Mouse (Mus musculus) liver, embryonic 14.5 days (tissue): ENCODE measurements around the gene Nmnat2. TPM values are rescaled to one million over a fixed set of nuclear protein-coding genes. Genes with fewer than 3 reads are reported as not detected.

Source experiments
- ATAC-seq: fragments of 200-750 bp; cut with Nextera tagmentation; 2 replicates; pipeline ENCODE4 v1.8.0; 2017; ENCODE audit warnings: moderate number of reproducible peaks, mild to moderate bottlenecking, moderate library complexity; ENCODE audit not compliant: insufficient read depth
- DNase-seq, 3 experiments: peaks; one replicate each; pipeline ENCODE4 v3.0.0-alpha.2; 2012 to 2013; ENCODE audit warnings: low read depth in 3 of 3, low spot score in 3 of 3
- H3K27ac ChIP-seq: fragments of 300-500 bp; sonication (generic); 2 replicates; pipeline ENCODE4 v1.5.1; 2014; ENCODE audit warnings: moderate library complexity, mild to moderate bottlenecking, control low read depth, inconsistent platforms
- H3K27me3 ChIP-seq: fragments of 300-500 bp; sonication (generic); 2 replicates; pipeline ENCODE4 v1.6.1; 2014; ENCODE audit warnings: mild to moderate bottlenecking, low read length, moderate library complexity; ENCODE audit not compliant: control insufficient read depth, insufficient read depth
- H3K36me3 ChIP-seq: fragments of 300-500 bp; sonication (generic); replicated peaks from 2 replicates; pipeline ENCODE4 v1.6.1; 2014; ENCODE audit warnings: low read depth; ENCODE audit not compliant: control insufficient read depth, insufficient read depth
- H3K4me1 ChIP-seq, 2 experiments: fragments of 200-500 bp in 1 of 2; fragments of 300-500 bp in 1 of 2; sonication (generic) in 1 of 2; replicated peaks; 2 replicates each; pipeline ENCODE4 v1.6.1; 2012 to 2014; ENCODE audit warnings: antibody characterized with exemption in 1 of 2, inconsistent platforms in 1 of 2, low read length in 1 of 2; ENCODE audit not compliant: control insufficient read depth in 2 of 2, insufficient read depth in 2 of 2
- H3K4me2 ChIP-seq: fragments of 300-500 bp; sonication (generic); 2 replicates; pipeline ENCODE4 v1.6.1; 2014; ENCODE audit warnings: low read depth, mild to moderate bottlenecking, control low read depth, moderate library complexity
- H3K4me3 ChIP-seq, 2 experiments: fragments of 200-500 bp in 1 of 2; fragments of 300-500 bp in 1 of 2; sonication (generic) in 1 of 2; 2 replicates each; pipeline ENCODE4 v1.5.1; 2012 to 2014; ENCODE audit warnings: low read depth in 2 of 2, low read length in 2 of 2, mild to moderate bottlenecking in 2 of 2, control low read depth in 1 of 2, inconsistent platforms in 1 of 2, moderate library complexity in 1 of 2; ENCODE audit not compliant: insufficient read depth in 1 of 2
- H3K9ac ChIP-seq: fragments of 300-500 bp; sonication (generic); replicated peaks from 2 replicates; pipeline ENCODE4 v1.6.1; 2014; ENCODE audit warnings: mild to moderate bottlenecking, control low read depth, moderate library complexity
- H3K9me3 ChIP-seq: fragments of 300-500 bp; sonication (generic); 2 replicates; pipeline ENCODE4 v1.6.1; 2016; ENCODE audit warnings: low read length, mixed read lengths; ENCODE audit not compliant: control insufficient read depth
- CTCF ChIP-seq: IDR thresholded peaks from 2 replicates; pipeline ENCODE4 v1.5.1; 2016; ENCODE audit warnings: antibody characterized with exemption, low read depth, control low read depth
- EP300 ChIP-seq: IDR thresholded peaks from 2 replicates; pipeline ENCODE4 v1.6.1; 2016; ENCODE audit warnings: antibody characterized with exemption, low read depth
- WGBS: fragments of 180-500 bp; shearing (Covaris S2); extraction: QIAGEN DNeasy Blood & Tissue Kit; methylation state at CpG from one replicate; pipeline ENCODE4 v1.1.7; 2014; ENCODE audit not compliant: insufficient replicate concordance; 5-methylcytosine and 5-hydroxymethylcytosine counted together
- polyA plus RNA-seq, 2 experiments: library from polyadenylated mRNA; depleted of rRNA in 1 of 2; stranded (reverse) in 1 of 2; unstranded in 1 of 2; fragments of >200 nt; fragmentation: Nextera tagmentation in 1 of 2; extraction: Ambion mirVana in 1 of 2; gene quantifications; 2 replicates each; pipeline versions ENCODE4 v1.2.1 to v1.2.3; 2012 to 2014

Nmnat2 gene
- polyA plus RNA-seq, 2 experiments = 0.02 to 0.09 TPM

DNA sequence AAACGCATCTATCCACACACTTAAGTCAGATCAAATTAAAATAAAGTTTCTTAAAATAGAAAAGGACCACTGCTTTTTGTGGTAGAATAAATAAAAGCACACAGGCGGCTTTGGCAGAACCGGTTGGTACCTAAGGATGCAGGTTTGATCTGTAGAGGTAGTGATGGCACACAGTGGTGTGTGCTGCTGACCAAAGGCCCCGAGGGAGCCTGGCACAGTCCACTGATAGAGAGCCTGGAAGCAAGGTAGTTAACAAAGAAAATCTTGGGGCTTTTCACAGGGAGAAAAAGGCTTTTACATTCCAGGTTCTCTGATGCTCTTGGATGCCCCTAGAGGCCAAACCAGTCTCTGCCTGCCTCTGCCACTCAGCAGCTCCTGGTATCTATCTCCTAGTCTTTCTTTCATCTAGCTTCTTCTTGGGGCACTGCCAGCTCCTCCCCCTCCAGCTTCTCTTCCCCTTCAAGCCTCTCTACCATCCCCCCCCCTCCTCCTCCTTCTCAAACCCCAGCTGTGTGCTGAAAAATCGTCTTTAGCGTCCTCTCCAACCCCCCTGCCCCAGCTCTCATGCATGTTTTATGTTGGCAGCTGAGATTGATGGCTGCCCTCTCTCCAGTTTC lies 80.6 kb downstream of the Nmnat2 start:
- no peaks in the 10 kb centered on the region for H3K36me3 ChIP-seq
- no peak overlapping the region for H3K27ac ChIP-seq
- ATAC-seq (no peak), DNase-seq (no peak)
- H3K4me3 ChIP-seq = no peak overlapping the region
- H3K4me1 ChIP-seq = 0 out of 4 replicates have a peak, but pooled peaks cover 0 to 2% of the 10 kb centered on the region in 2 experiments
- H3K9ac ChIP-seq = no peak overlapping the region
- no peaks in the 10 kb centered on the region for H3K9me3 ChIP-seq
- no peak overlapping the region for H3K4me2 ChIP-seq
- peak; percentile 67 for TF ChIP-seq CTCF
- TF ChIP-seq EP300 = no peak
- H3K27me3 ChIP-seq = no peaks in the 10 kb centered on the region
- WGBS = 34% methylated on average over 6 of the region's 6 CpGs

DNA sequence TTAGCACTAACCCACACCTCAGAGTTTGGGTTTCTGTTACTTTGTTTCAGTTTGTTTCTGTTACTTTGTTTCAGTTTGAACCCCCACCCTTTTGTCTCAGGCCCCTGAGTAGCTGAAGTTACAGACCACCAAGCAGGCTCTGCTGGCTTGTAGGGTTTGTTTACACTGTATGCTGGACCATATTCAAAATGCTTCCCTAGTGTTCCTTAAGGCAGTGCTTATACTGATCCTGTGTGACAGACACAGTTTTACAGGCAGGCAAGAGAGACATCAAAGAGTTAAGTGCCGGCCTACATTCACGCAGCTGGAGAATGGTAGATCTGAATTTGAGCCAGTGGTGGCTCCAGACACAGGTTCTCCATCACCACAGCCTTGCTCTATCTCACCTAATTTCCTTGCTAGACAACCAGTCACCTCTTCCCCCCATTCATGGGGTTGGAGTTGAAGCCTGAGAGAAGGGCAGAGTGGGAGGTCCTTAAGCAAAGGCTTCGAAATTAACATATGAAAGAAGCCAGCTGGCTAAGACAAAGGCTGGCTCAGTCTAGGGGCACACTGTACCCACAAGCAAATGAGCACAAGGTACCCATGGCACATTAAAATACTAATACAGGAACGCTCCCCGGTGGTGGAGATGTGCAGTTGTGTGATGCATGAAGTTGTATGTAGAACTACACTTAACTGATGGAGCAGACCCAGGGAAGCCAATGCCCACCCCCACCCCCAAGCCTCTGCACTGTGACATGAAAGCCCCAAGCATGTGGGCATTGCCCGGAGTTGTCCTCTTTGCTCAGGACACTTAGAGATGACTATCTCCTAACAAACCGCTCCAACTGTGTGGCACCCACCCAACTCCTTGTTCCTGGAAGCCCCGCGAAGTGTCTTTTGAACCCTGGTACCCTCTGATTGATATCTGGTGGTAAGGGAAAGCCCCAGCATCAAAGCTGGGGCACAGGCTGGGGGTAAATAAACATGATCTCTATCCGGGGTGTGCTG lies 82.9 kb downstream of the Nmnat2 start:
- H3K4me3 ChIP-seq = no peak overlapping the region
- 58% methylated on average over 10 of the region's 10 CpGs for WGBS
- no peak overlapping the region for H3K4me2 ChIP-seq
- TF ChIP-seq CTCF = no peak
- no peak for TF ChIP-seq EP300
- 0 out of 4 replicates have a peak, but pooled peaks cover 0 to 2% of the 10 kb centered on the region in 2 experiments for H3K4me1 ChIP-seq
- no peaks in the 10 kb centered on the region for H3K36me3 ChIP-seq
- DNase-seq (no peak), ATAC-seq (no peak)
- no peaks in the 10 kb centered on the region for H3K9me3 ChIP-seq
- H3K27me3 ChIP-seq = no peaks in the 10 kb centered on the region
- H3K9ac ChIP-seq = no peak overlapping the region
- H3K27ac ChIP-seq = no peak overlapping the region

GRCm38 (mm10) chr1:153040091-153040490 lies 85.3 kb downstream of the Nmnat2 start:
- H3K4me2 ChIP-seq = no peak overlapping the region
- no peak overlapping the region for H3K9ac ChIP-seq
- no peak overlapping the region for H3K4me3 ChIP-seq
- H3K4me1 ChIP-seq = no peaks in the 10 kb centered on the region
- no peak overlapping the region for H3K27ac ChIP-seq
- DNase-seq (no peak), ATAC-seq (no peak)
- WGBS = 39% methylated on average over 3 of the region's 3 CpGs
- H3K9me3 ChIP-seq = no peaks in the 10 kb centered on the region
- no peaks in the 10 kb centered on the region for H3K27me3 ChIP-seq
- TF ChIP-seq CTCF (no peak), EP300 (no peak)
- no peaks in the 10 kb centered on the region for H3K36me3 ChIP-seq

- TF ChIP-seq CTCF = no peak
- TF ChIP-seq EP300 = no peak
Observed at GRCm38 (mm10) chr1:153041046-153041445, 86.3 kb downstream of the Nmnat2 start.

GRCm38 (mm10) chr1:153042318-153042717 lies 87.5 kb downstream of the Nmnat2 start:
- Histone ChIP-seq H3K4me3 (no peak overlapping the region), H3K9me3 (no peaks in the 10 kb centered on the region), H3K4me1 (no peaks in the 10 kb centered on the region), H3K27ac (no peak overlapping the region), H3K36me3 (no peaks in the 10 kb centered on the region), H3K4me2 (no peak overlapping the region), H3K27me3 (no peaks in the 10 kb centered on the region), H3K9ac (no peak overlapping the region)
- TF ChIP-seq CTCF (no peak), EP300 (no peak)
- ATAC-seq (no peak), DNase-seq (no peak)
- 56% methylated on average over 2 of the region's 2 CpGs for WGBS

More at GRCm38 (mm10) chr1:153041046-153041445, 86.3 kb downstream of the Nmnat2 start:
- DNase-seq (no peak), ATAC-seq (no peak)
- Histone ChIP-seq H3K36me3 (no peaks in the 10 kb centered on the region), H3K9me3 (no peaks in the 10 kb centered on the region), H3K27me3 (no peaks in the 10 kb centered on the region), H3K4me3 (no peak overlapping the region), H3K9ac (no peak overlapping the region), H3K27ac (no peak overlapping the region), H3K4me1 (no peaks in the 10 kb centered on the region), H3K4me2 (no peak overlapping the region)
- WGBS = 58% methylated on average over 2 of the region's 2 CpGs
